Mouse (Mus musculus) heart, embryonic 14.5 days (tissue): ENCODE results near the gene Rnf141. TPM values are rescaled to one million over a fixed set of nuclear protein-coding genes. Genes with fewer than 3 reads are reported as not detected.

Experiments
- ATAC-seq: fragments of 200-750 bp; cut with Nextera tagmentation; 2 replicates; pipeline ENCODE4 v1.8.0; 2017; ENCODE audit warnings: low read depth, moderate TSS enrichment; ENCODE audit not compliant: insufficient number of reproducible peaks, insufficient read depth, low FRiP score
- H3K27ac ChIP-seq, 2 experiments: fragments of 200-500 bp in 1 of 2; fragments of 300-500 bp in 1 of 2; sonication (generic) in 1 of 2; replicated peaks in 1 of 2; 2 replicates each; pipeline ENCODE4 v1.5.1; 2012 to 2014; ENCODE audit warnings: low read depth in 2 of 2, low read length in 2 of 2, control low read depth in 1 of 2, mild to moderate bottlenecking in 1 of 2, mixed read lengths in 1 of 2; ENCODE audit not compliant: control insufficient read depth in 1 of 2, insufficient read depth in 1 of 2
- H3K27me3 ChIP-seq: fragments of 300-500 bp; sonication (generic); 2 replicates; pipeline ENCODE4 v1.6.1; 2014; ENCODE audit warnings: mild to moderate bottlenecking, low read length, control low read depth; ENCODE audit not compliant: control insufficient read depth, insufficient read depth
- H3K36me3 ChIP-seq: fragments of 300-500 bp; sonication (generic); 2 replicates; pipeline ENCODE4 v1.6.1; 2014; ENCODE audit warnings: mild to moderate bottlenecking, control low read depth, low read length, mixed read lengths; ENCODE audit not compliant: control insufficient read depth, insufficient read depth
- H3K4me1 ChIP-seq, 2 experiments: fragments of 200-500 bp in 1 of 2; fragments of 300-500 bp in 1 of 2; sonication (generic) in 1 of 2; 2 replicates each; pipeline ENCODE4 v1.6.1; 2012 to 2014; ENCODE audit warnings: low read length in 2 of 2, control low read depth in 1 of 2, mixed read lengths in 1 of 2; ENCODE audit not compliant: control insufficient read depth in 2 of 2, insufficient read depth in 2 of 2
- H3K4me2 ChIP-seq: fragments of 300-500 bp; sonication (generic); 2 replicates; pipeline ENCODE4 v1.6.1; 2014; ENCODE audit warnings: mild to moderate bottlenecking, low read length
- H3K4me3 ChIP-seq, 2 experiments: fragments of 200-500 bp in 1 of 2; fragments of 300-500 bp in 1 of 2; sonication (generic) in 1 of 2; 2 replicates each; pipeline ENCODE4 v1.5.1; 2012 to 2014; ENCODE audit warnings: low read length in 2 of 2, mild to moderate bottlenecking in 2 of 2, control low read depth in 1 of 2, low read depth in 1 of 2, moderate library complexity in 1 of 2; ENCODE audit not compliant: control insufficient read depth in 1 of 2, insufficient read depth in 1 of 2
- H3K9ac ChIP-seq: fragments of 300-500 bp; sonication (generic); 2 replicates; pipeline ENCODE4 v1.6.1; 2014; ENCODE audit warnings: mild to moderate bottlenecking, low read length
- H3K9me3 ChIP-seq: fragments of 300-500 bp; sonication (generic); 2 replicates; pipeline ENCODE4 v1.6.1; 2016; ENCODE audit warnings: low read length, control low read depth; ENCODE audit not compliant: control insufficient read depth
- WGBS: fragments of 180-500 bp; shearing (Covaris S2); extraction: QIAGEN DNeasy Blood & Tissue Kit; methylation state at CpG from one replicate; pipeline ENCODE4 v1.1.7; 2014; 5-methylcytosine and 5-hydroxymethylcytosine counted together
- polyA plus RNA-seq: library from polyadenylated mRNA; unstranded; fragments of >200 nt; fragmentation: Nextera tagmentation; extraction: Ambion mirVana; gene quantifications from 2 replicates; pipeline ENCODE4 v1.2.1, GENCODE M21; 2014

Gene Rnf141
- polyA plus RNA-seq, 1 experiment from 2014 or later, result 40.2 TPM

DNA sequence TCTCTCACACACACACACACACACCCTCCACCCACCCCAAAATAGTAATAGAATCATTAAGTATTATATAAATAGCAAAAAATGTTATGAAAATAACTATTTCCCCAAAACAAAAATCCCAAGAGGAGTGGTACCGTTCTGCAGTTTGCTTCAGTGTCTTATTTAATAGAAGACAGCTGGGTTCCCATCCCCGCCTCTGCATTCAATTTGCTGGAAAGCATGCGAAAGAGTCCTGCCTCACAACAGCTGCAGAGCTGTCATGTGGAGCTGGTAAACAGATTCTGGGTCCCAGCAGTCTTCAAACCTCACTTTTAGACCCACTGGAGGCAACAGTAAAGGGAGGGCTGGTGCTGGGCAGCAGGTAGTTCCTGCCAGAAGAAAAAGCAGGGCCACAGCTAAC lies 35.3 kb downstream of the Rnf141 start:
- H3K9ac ChIP-seq, result no peak overlapping the region
- no peaks in the 10 kb centered on the region for H3K27me3 ChIP-seq
- no peak overlapping the region for H3K4me3 ChIP-seq
- 76% methylated on average over 3 of the region's 3 CpGs for WGBS
- H3K4me1 ChIP-seq, result peaks cover 2 to 17% of the 10 kb centered on the region in 2 experiments; a peak in 3 of 4 replicates
- H3K36me3 ChIP-seq, result peaks cover 47% of the 10 kb centered on the region
- no peak for ATAC-seq
- H3K9me3 ChIP-seq, result no peaks in the 10 kb centered on the region
- no peak overlapping the region for H3K27ac ChIP-seq
- no peak overlapping the region for H3K4me2 ChIP-seq

GRCm38 (mm10) chr7:110807460-110808030 lies 36.7 kb downstream of the Rnf141 start:
- WGBS, result 81% methylated on average over 13 of the region's 13 CpGs
- Histone ChIP-seq H3K4me3 (no peak overlapping the region), H3K4me2 (no peak overlapping the region), H3K9ac (no peak overlapping the region), H3K27ac (no peak overlapping the region), H3K27me3 (no peaks in the 10 kb centered on the region), H3K4me1 (peaks cover 2 to 17% of the 10 kb centered on the region in 2 experiments; a peak in 3 of 4 replicates), H3K9me3 (no peaks in the 10 kb centered on the region), H3K36me3 (peaks cover 42% of the 10 kb centered on the region)
- ATAC-seq, result no peak

GRCm38 (mm10) chr7:110804266-110804665 lies 40.0 kb downstream of the Rnf141 start:
- Histone ChIP-seq H3K9ac (no peak overlapping the region), H3K9me3 (no peaks in the 10 kb centered on the region), H3K27me3 (no peaks in the 10 kb centered on the region), H3K4me1 (peaks cover 2 to 9% of the 10 kb centered on the region in 2 experiments; a peak in 2 of 4 replicates), H3K4me3 (no peak overlapping the region), H3K4me2 (no peak overlapping the region), H3K27ac (no peak overlapping the region), H3K36me3 (peaks cover 19% of the 10 kb centered on the region; the same call in 1 of the 2 replicates)
- WGBS, result 67% methylated on average over 3 of the region's 3 CpGs
- ATAC-seq, result no peak

DNA sequence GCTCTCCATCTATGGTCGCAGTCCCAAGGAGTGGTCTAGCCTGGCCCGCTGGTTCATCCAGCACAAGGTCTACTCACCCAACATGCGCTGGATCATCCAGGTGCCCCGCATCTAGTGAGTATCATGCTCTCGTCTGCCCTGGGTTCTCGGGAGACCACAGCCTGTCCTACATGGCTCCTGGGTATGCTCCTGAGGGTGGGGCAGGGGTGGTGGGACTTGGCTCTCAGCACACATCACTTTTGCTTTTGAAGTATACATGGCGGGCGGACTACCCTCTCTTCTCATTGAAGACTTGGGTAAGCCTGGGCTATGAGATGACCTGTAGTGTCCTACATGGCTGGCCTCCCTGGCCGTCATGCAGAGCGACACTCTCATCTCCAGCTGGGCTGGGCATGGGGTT lies 41.1 kb downstream of the Rnf141 start:
- H3K27ac ChIP-seq, result no peak overlapping the region
- no peak overlapping the region for H3K4me3 ChIP-seq
- H3K9me3 ChIP-seq, result no peaks in the 10 kb centered on the region
- WGBS, result 93% methylated on average over 9 of the region's 10 CpGs
- no peaks in the 10 kb centered on the region for H3K27me3 ChIP-seq
- peaks cover 16% of the 10 kb centered on the region; the same call in 1 of the 2 replicates for H3K36me3 ChIP-seq
- no peak for ATAC-seq
- no peak overlapping the region for H3K4me2 ChIP-seq
- no peak overlapping the region for H3K9ac ChIP-seq
- peaks cover 2 to 9% of the 10 kb centered on the region in 2 experiments; a peak in 2 of 4 replicates for H3K4me1 ChIP-seq

GRCm38 (mm10) chr7:110801028-110801427 lies 43.2 kb downstream of the Rnf141 start:
- no peak overlapping the region for H3K4me2 ChIP-seq
- 0% methylated on average over 4 of the region's 4 CpGs for whole genome bisulfite sequencing
- no peak overlapping the region for H3K27ac ChIP-seq
- H3K4me3 ChIP-seq, result no peak overlapping the region
- ATAC-seq, result no peak
- no peaks in the 10 kb centered on the region for H3K9me3 ChIP-seq
- H3K4me1 ChIP-seq, result peaks cover 0 to 4% of the 10 kb centered on the region in 2 experiments; a peak in 1 of 4 replicates
- no peak overlapping the region for H3K9ac ChIP-seq
- H3K36me3 ChIP-seq, result 0 out of 2 replicates have a peak, but pooled peaks cover 13% of the 10 kb centered on the region
- H3K27me3 ChIP-seq, result no peaks in the 10 kb centered on the region

DNA sequence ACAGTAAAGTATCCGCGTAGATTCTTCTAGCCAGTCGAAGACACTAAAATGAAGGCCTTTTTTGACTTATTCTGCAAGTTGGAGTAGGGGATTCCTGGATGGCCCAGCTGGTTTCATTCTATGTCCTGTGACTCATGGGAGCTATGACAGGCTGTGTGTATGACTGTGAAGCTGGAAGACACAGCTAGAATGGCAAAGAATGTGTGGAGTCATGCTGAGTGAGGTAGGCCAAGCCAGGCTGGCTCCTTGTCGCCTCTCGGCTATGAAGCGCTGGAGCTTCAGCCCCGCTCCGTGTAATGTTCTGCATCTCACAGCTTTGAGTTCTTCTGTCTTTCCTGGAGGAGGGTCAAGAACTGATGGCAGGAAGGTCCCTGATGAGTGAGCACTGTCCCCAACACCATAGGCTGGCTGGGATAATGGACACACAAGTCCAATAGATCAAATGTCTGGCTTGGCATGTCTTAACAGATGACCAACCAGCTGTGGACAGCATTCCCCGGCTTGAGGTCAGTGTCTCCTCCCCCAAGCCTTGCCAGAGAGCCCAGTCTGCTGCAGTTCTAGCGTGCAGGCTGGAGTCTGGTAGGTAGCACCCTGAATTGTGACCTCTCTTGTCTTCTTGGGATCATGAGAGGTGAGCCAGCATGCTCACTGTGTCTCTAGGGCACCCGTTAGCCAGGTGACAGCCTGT lies 46.4 kb downstream of the Rnf141 start:
- H3K27ac ChIP-seq, result no peak overlapping the region
- no peaks in the 10 kb centered on the region for H3K9me3 ChIP-seq
- no peak for ATAC-seq
- H3K4me2 ChIP-seq, result no peak overlapping the region
- H3K4me3 ChIP-seq, result no peak overlapping the region
- H3K9ac ChIP-seq, result no peak overlapping the region
- peaks cover 0 to 2% of the 10 kb centered on the region in 2 experiments; a peak in 2 of 4 replicates for H3K4me1 ChIP-seq
- no peaks in the 10 kb centered on the region for H3K27me3 ChIP-seq
- 83% methylated on average over 11 of the region's 11 CpGs for WGBS
- H3K36me3 ChIP-seq, result 0 out of 2 replicates have a peak, but pooled peaks cover 6% of the 10 kb centered on the region

- WGBS, result 60% methylated on average over 12 of the region's 12 CpGs
- H3K4me2 ChIP-seq, result no peak overlapping the region
- no peak overlapping the region for H3K4me3 ChIP-seq
- H3K9ac ChIP-seq, result no peak overlapping the region
- H3K36me3 ChIP-seq, result 0 out of 2 replicates have a peak, but pooled peaks cover 3% of the 10 kb centered on the region
- H3K27ac ChIP-seq, result no peak overlapping the region
- no peaks in the 10 kb centered on the region for H3K9me3 ChIP-seq
- no peak for ATAC-seq
- no peaks in the 10 kb centered on the region for H3K27me3 ChIP-seq
- H3K4me1 ChIP-seq, result peaks cover 0 to 2% of the 10 kb centered on the region in 2 experiments; a peak in 2 of 4 replicates
Measured at GRCm38 (mm10) chr7:110796367-110797051, 47.7 kb downstream of the Rnf141 start.
